ENCODE assay signal across 9 mouse cellular contexts in the genomic region with DNA sequence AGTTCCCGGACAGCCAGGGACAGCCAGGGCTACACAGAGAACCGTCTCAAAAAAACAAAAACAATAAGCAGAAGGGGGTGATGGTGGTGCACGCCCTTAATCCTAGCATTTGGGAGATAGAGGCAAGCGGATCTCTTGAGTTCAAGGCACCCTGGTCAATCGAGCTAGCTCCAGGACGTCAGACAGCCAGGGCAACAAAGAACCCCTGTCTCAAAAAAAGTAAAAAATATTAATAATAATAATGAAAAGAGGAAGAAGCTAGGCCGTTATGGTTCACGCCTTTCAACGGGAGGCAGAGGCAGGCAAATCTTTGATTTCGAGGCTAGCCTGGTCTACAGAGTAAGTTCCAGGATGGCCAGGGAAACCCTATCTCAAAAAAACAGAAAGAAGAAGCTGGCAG. TPM values are rescaled to one million over a fixed set of nuclear protein-coding genes. Genes with fewer than 3 reads are reported as not detected.
DNase-seq lines count a peak whose midpoint lies in the region; ATAC-seq and TF ChIP-seq lines count a peak whose summit lies in the region.
"Had no signal": no experiment of that assay in that cellular context is flagged by ENCODE, and none has a peak within 500 bp of the region (broad histone marks: within the 10 kb centered on the region; RNA-seq: fewer than 3 reads in every experiment).

No protein-coding gene starts in this region.

- H3K9ac ChIP-seq in ES-Bruce4 (ENCODE audit: low read depth, poor library complexity, severe bottlenecking): peak overlapping the region; percentile 98

- no peak for ATAC-seq in granulocyte monocyte progenitor cell, adult 5-6 weeks (replicated peaks; ENCODE audit: poor library complexity, severe bottlenecking)
- ATAC-seq in megakaryocyte-erythroid progenitor cell, adult 5-6 weeks (replicated peaks; ENCODE audit: low FRiP score, low TSS enrichment, poor library complexity, severe bottlenecking): no peak

- H3K4me1 ChIP-seq in heart, embryonic 10.5 days: peaks cover 17% of the 10 kb centered on the region
- peaks cover 1% of the 10 kb centered on the region for H3K4me1 ChIP-seq in ES-Bruce4 (ENCODE audit: control insufficient read depth, insufficient read depth, low read length)
- H3K4me1 ChIP-seq in hindbrain, embryonic 10.5 days (replicated peaks): peaks cover 24% of the 10 kb centered on the region

- peak overlapping the region; percentile 92 for H3K4me3 ChIP-seq in heart, embryonic 10.5 days
- H3K4me3 ChIP-seq in ES-Bruce4 (ENCODE audit: low read depth, low read length) (peak overlapping the region; percentile 92), macrophage (ENCODE audit: inconsistent target) (peak overlapping the region; percentile 43)
- H3K4me3 ChIP-seq in hindbrain, embryonic 10.5 days: peak overlapping the region; percentile 97

- no peak for TF ChIP-seq EP300 in ES-Bruce4 (IDR thresholded peaks at IDR 0.05; ENCODE audit: insufficient read depth, low read depth, low read length)

- no peaks in the 10 kb centered on the region for H3K27me3 ChIP-seq in heart, embryonic 10.5 days (ENCODE audit: insufficient read depth, poor library complexity, severe bottlenecking)
- H3K27me3 ChIP-seq in ES-Bruce4 (ENCODE audit: control insufficient read depth, insufficient read depth, low read length, poor library complexity, severe bottlenecking): no peaks in the 10 kb centered on the region
- H3K27me3 ChIP-seq in hindbrain, embryonic 10.5 days (ENCODE audit: insufficient read depth, poor library complexity, severe bottlenecking): no peaks in the 10 kb centered on the region

- no peak for TF ChIP-seq CTCF in ES-Bruce4 (IDR thresholded peaks at IDR 0.05; ENCODE audit: low read depth, low read length)

- TF ChIP-seq POLR2A in ES-Bruce4 (IDR thresholded peaks at IDR 0.05; ENCODE audit: insufficient read depth, low read length): no peak

- H3K36me3 ChIP-seq in heart, embryonic 10.5 days: peaks cover 10% of the 10 kb centered on the region
- H3K36me3 ChIP-seq in ES-Bruce4 (ENCODE audit: control insufficient read depth, insufficient read depth, low read length, poor library complexity, severe bottlenecking) (peaks cover 10% of the 10 kb centered on the region; the same call in 1 of the 2 replicates), macrophage (ENCODE audit: inconsistent target) (no peaks in the 10 kb centered on the region)
- H3K36me3 ChIP-seq in hindbrain, embryonic 10.5 days: peaks cover 13% of the 10 kb centered on the region

- H3K79me2 ChIP-seq in macrophage (ENCODE audit: inconsistent target): peaks cover 26% of the 10 kb centered on the region

- 61% methylated on average over 10 of the region's 10 CpGs for WGBS in heart, embryonic 10.5 days
- WGBS in hindbrain, embryonic 10.5 days: 67% methylated on average over 10 of the region's 10 CpGs
- WGBS in macrophage (ENCODE audit: missing documents): 69% methylated on average over 10 of the region's 10 CpGs

- H3K9me3 ChIP-seq in heart, embryonic 10.5 days: no peaks in the 10 kb centered on the region
- no peaks in the 10 kb centered on the region for H3K9me3 ChIP-seq in ES-Bruce4 (replicated peaks; ENCODE audit: control insufficient read depth, insufficient read depth, low read length, poor library complexity, severe bottlenecking)
- no peaks in the 10 kb centered on the region for H3K9me3 ChIP-seq in hindbrain, embryonic 10.5 days

- no peak for DNase-seq in heart, embryonic 10.5 days (ENCODE audit: low spot score)
- DNase-seq in heart, postnatal 10 days: no peak
- DNase-seq in hindbrain, embryonic 10.5 days (ENCODE audit: low spot score): no peak
- no peak for DNase-seq in cerebellum, postnatal 10 days
- DNase-seq: cerebellum, postnatal 36 days had no signal

- peak overlapping the region; percentile 98 for H3K27ac ChIP-seq in heart, embryonic 10.5 days
- H3K27ac ChIP-seq in ES-Bruce4 (ENCODE audit: insufficient read depth, low read length): peak overlapping the region; percentile 96
- H3K27ac ChIP-seq in hindbrain, embryonic 10.5 days: peak overlapping the region; percentile 99
- H3K27ac ChIP-seq in macrophage: peak overlapping the region; percentile 75

- intact Hi-C loops in heart, postnatal 10 days (cut with DNase I): loop anchor here (2.0 to 5.0 kb wide), 3 partner anchors 57 to 207 kb away; a partner anchor contains a TSS

RNA-seq across cellular contexts. Expression of a gene that starts 1.1 kb away (rescaled TPM):
- polyA plus RNA-seq in heart, embryonic 10.5 days (2016; fragmentation: Nextera tagmentation; extraction: Ambion mirVana): 53.6 and 69.2 TPM in 2 replicates
- total RNA-seq in heart, postnatal 10 days (2021): 10 to 100 TPM; 66.2 to 75.7 TPM
- polyA plus RNA-seq in ES-Bruce4 (2011; ENCODE audit: insufficient read depth, insufficient read length, low read depth, missing spikeins) (318 and 327 TPM in 2 replicates), macrophage (2018) (38.5 to 63.2 TPM (median 51.3 TPM) in 3 replicates)
- polyA plus RNA-seq in hindbrain, embryonic 10.5 days (2016; fragmentation: Nextera tagmentation; extraction: Ambion mirVana): 78.0 and 98.1 TPM in 2 replicates
- 100 to 1,000 TPM; 201 to 484 (median 395) TPM for total RNA-seq in macrophage (2018; cell fraction: chromatin; rRNA removed)
- 10 to 100 TPM; 50.0 to 89.6 (median 69.1) TPM for total RNA-seq in macrophage (2018; cell fraction: cytosol; rRNA removed)
- total RNA-seq in macrophage (2018; cell fraction: nucleus; rRNA removed): 100 to 1,000 TPM; 139 to 442 (median 231) TPM
- total RNA-seq in granulocyte monocyte progenitor cell, adult 5-6 weeks (2014; fragmentation: Nextera tagmentation): 166 and 197 TPM in 2 replicates
- 216 and 230 TPM in 2 replicates for total RNA-seq in granulocyte monocyte progenitor cell, adult 5-6 weeks (2017)
- total RNA-seq in megakaryocyte-erythroid progenitor cell, adult 5-6 weeks (2014; fragmentation: Nextera tagmentation): 204 and 218 TPM in 2 replicates
- 244 and 279 TPM in 2 replicates for total RNA-seq in megakaryocyte-erythroid progenitor cell, adult 5-6 weeks (2017)

Comparison
In these comparisons a context has a peak if more than half of its experiments do, and no peak if none do; other contexts are left out.
1. H3K4me3 ChIP-seq: peak in every context shown above with its lines; median percentile 97 in hindbrain, embryonic 10.5 days; 92 in heart, embryonic 10.5 days; 92 in ES-Bruce4; 43 in macrophage.